Mouse (Mus musculus) pancreas, adult 10 weeks (tissue): ENCODE measurements around the gene Gm14214. TPM values are rescaled to one million over a fixed set of nuclear protein-coding genes. Genes with fewer than 3 reads are reported as not detected.

Source experiments
- polyA plus RNA-seq: library from polyadenylated mRNA; stranded (reverse); fragments of 350-450 nt; fragmentation: Illumina TruSeq; extraction: RNeasy Lipid Tissue Mini Kit (QIAGEN cat#74804); gene quantifications from one replicate; pipeline ENCODE4 v1.2.3, GENCODE M21; 2015; ENCODE audit warnings: low read depth, low replicate concordance; ENCODE audit not compliant: insufficient read depth

Gm14214 gene
- polyA plus RNA-seq: not detected

DNA sequence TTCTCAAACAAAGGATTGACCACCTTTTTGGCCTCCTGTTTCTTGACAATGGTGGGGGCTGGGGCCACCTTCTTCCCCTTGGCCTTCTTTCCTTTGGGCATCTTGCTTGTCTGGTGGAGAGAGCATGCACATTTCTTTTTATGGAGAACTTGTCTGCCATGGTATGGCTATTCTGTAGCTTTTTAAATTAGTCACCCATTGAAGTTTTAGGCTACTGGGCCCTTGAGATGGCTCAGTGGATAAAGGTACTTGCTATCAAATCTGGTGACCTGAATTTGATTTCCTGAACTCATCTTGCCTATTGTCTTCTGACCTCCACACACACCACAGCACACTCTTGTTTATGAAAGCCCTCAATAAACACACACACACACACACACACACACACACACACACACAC lies at the start of gene Gm14214:
Gm14214 (minus strand) TSS at position 101 of the 400 bp plus-strand sequence.

DNA sequence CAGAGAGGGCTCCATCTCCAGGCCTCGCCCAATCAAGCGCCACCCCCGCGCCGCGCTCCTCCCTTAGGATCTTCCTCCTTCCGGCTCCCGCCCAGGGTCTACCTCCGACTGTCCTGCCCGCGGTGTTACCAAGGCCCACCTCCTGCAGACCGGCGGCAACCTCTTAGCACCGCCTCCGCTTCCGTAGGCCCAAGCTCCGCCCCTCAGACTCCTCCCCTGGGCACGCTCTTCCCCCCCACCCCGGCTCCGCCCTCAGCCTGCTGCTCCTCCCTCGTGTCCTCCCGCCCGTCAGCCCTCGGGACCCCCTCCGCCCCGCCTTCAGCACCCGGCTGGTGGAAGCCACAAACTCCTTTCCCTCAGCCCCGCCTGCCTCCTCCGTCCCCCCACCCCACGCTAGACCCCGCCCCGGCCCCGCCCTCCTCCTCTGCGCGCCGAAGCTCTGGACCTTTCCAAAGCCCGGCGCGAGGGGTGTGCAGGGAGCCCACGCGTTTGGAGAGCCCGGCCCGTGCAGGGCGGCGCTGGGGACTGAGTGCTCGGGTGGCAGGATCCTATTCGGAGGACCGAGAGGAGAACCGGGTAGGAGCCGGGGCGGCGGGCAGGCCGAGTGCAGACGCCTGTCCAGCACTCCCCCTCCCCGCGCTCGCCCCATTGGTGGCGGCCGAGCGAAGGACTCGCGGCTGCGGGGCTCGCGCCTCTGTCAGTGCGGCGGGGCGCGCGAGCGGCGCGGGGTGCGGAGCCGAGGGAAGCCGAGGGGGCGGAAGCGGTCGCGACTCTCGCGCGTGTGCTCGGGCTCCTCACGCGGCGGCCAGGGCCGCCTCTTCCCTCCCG lies 21.0 kb upstream of the Gm14214 start, which contains the start of the genes Raly and a:
Raly (plus strand) TSS at position 441 of the 828 bp plus-strand sequence.
a (plus strand) TSS at position 747 of the 828 bp plus-strand sequence.

Other genes with a start within 250 kb of the Gm14214 start
- not detected for gene 1700003F12Rik, start 222.9 kb downstream of the Gm14214 start, polyA plus RNA-seq
- gene Actl10, start 218.3 kb downstream of the Gm14214 start, polyA plus RNA-seq: not detected
- not detected for gene Necab3, start 211.1 kb downstream of the Gm14214 start, polyA plus RNA-seq
- gene E2f1, start 200.1 kb downstream of the Gm14214 start, polyA plus RNA-seq: 1.2 TPM
- gene Pxmp4, start 166.3 kb downstream of the Gm14214 start, polyA plus RNA-seq: 4.9 TPM
- gene Zfp341, start 156.7 kb downstream of the Gm14214 start, polyA plus RNA-seq: 1.0 TPM
- gene 4930519P11Rik, start 156.6 kb downstream of the Gm14214 start, polyA plus RNA-seq: not detected
- 35.4 TPM for gene Chmp4b, start 118.3 kb downstream of the Gm14214 start, polyA plus RNA-seq
- gene Raly, start 21.1 kb upstream of the Gm14214 start, polyA plus RNA-seq: 22.9 TPM
- not detected for gene a, start 21.4 kb upstream of the Gm14214 start, polyA plus RNA-seq
- 26.5 TPM for gene Eif2s2, start 122.9 kb upstream of the Gm14214 start, polyA plus RNA-seq
- gene Gm14226, start 248.2 kb upstream of the Gm14214 start, polyA plus RNA-seq: 0.57 TPM